14 mouse cellular contexts compared by ENCODE assay signal in the genomic region with DNA sequence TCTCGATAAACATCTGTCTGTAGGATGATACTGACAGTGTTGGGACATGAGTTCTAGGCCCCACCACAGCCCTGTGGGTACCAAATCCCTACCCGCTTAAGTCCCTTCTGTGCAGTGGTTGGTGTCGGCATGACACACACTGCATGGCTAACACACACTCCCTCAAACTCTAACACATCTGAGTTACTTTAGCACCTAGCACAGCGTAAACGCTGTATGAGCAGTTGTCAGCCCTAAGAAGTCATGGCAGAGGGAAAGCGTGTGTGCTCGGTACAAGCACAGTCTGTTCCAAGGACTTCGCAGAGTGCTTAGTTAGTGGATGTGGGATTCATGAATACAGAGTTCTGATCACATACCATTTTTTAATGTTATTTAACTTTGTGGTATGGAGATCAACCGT. TPM values are rescaled to one million over a fixed set of nuclear protein-coding genes. Genes with fewer than 3 reads are reported as not detected.
DNase-seq lines count a peak whose midpoint lies in the region; ATAC-seq and TF ChIP-seq lines count a peak whose summit lies in the region.
"Had no signal": no experiment of that assay in that cellular context is flagged by ENCODE, and none has a peak within 500 bp of the region (broad histone marks: within the 10 kb centered on the region; RNA-seq: fewer than 3 reads in every experiment).

No protein-coding gene starts in this region.

- no peaks in the 10 kb centered on the region for H3K9me3 ChIP-seq in kidney, postnatal 0 days (replicated peaks; ENCODE audit: low read length)
- no peaks in the 10 kb centered on the region for H3K9me3 ChIP-seq in midbrain, postnatal 0 days (ENCODE audit: low read length)
- no peaks in the 10 kb centered on the region for H3K9me3 ChIP-seq in midbrain, embryonic 10.5 days (replicated peaks)
- H3K9me3 ChIP-seq: midbrain, embryonic 13.5 days; neural tube, embryonic 12.5 days had no signal

- intact Hi-C loops in heart, adult 2 months (cut with DNase I) = loop anchor here (1.0 kb wide), 1 partner anchor 38 kb away; no protein-coding TSS in a partner anchor

- no peak for TF ChIP-seq POLR2A in heart, adult 2 months (IDR thresholded peaks at IDR 0.05; ENCODE audit: insufficient read depth, low read depth, low read length)

- H3K4me3 ChIP-seq in heart, adult 2 months = no peak overlapping the region
- H3K4me3 ChIP-seq in kidney, postnatal 0 days (replicated peaks; ENCODE audit: low read depth, low read length) = no peak overlapping the region
- H3K4me3 ChIP-seq in midbrain, postnatal 0 days (ENCODE audit: low read depth, low read length) = no peak overlapping the region
- H3K4me3 ChIP-seq in midbrain, embryonic 10.5 days = no peak overlapping the region
- H3K4me3 ChIP-seq: erythroblast, embryonic 14.5 days; midbrain, embryonic 13.5 days; neural tube, embryonic 12.5 days had no signal

- no peak for DNase-seq in heart, adult 2 months
- DNase-seq in heart, postnatal 4 days = no peak
- no peak for DNase-seq in kidney, postnatal 0 days (ENCODE audit: low spot score)
- no peak for DNase-seq in kidney, adult 9 months
- no peak for DNase-seq in midbrain, postnatal 0 days (ENCODE audit: low spot score)
- DNase-seq in midbrain, embryonic 10.5 days (ENCODE audit: low spot score) = no peak
- DNase-seq in right cerebral cortex, postnatal 10 days (ENCODE audit: low spot score in 2 of 2) = no peak
- no peak for DNase-seq in embryo, embryonic 9.5 days (ENCODE audit: extremely low spot score)
- DNase-seq: thymus, adult 2 months had no signal

- WGBS in heart, adult 2 months = 98% methylated on average over 9 of the region's 9 CpGs
- 93% methylated on average over 9 of the region's 9 CpGs for WGBS in kidney, postnatal 0 days
- WGBS in midbrain, postnatal 0 days = 93% methylated on average over 9 of the region's 9 CpGs
- 94% methylated on average over 9 of the region's 9 CpGs for WGBS in midbrain, embryonic 10.5 days

- H3K27ac ChIP-seq in heart, adult 2 months = peak overlapping the region; percentile 81
- H3K27ac ChIP-seq in kidney, postnatal 0 days = peak overlapping the region; percentile 86
- no peak overlapping the region for H3K27ac ChIP-seq in midbrain, postnatal 0 days (ENCODE audit: low read depth, low read length)
- H3K27ac ChIP-seq in midbrain, embryonic 10.5 days (replicated peaks) = no peak overlapping the region
- H3K27ac ChIP-seq: hindbrain, postnatal 0 days; midbrain, embryonic 13.5 days; neural tube, embryonic 12.5 days had no signal

- no peaks in the 10 kb centered on the region for H3K27me3 ChIP-seq in heart, adult 2 months (ENCODE audit: control insufficient read depth, insufficient read depth, low read length)
- no peaks in the 10 kb centered on the region for H3K27me3 ChIP-seq in kidney, postnatal 0 days (ENCODE audit: insufficient read depth, low read length)
- no peaks in the 10 kb centered on the region for H3K27me3 ChIP-seq in midbrain, postnatal 0 days (ENCODE audit: insufficient read depth, low read length)
- H3K27me3 ChIP-seq in midbrain, embryonic 10.5 days (ENCODE audit: low read depth, poor library complexity, severe bottlenecking) = no peaks in the 10 kb centered on the region
- H3K27me3 ChIP-seq: midbrain, embryonic 13.5 days; neural tube, embryonic 12.5 days had no signal

- TF ChIP-seq EP300 in heart, adult 2 months (IDR thresholded peaks at IDR 0.05; ENCODE audit: insufficient read depth, low read depth, low read length) = no peak

- H3K36me3 ChIP-seq in heart, adult 2 months (ENCODE audit: control insufficient read depth, insufficient read depth, low read length) = peaks cover 4% of the 10 kb centered on the region
- H3K36me3 ChIP-seq in kidney, postnatal 0 days (ENCODE audit: insufficient read depth, low read length) = no peaks in the 10 kb centered on the region
- 0 out of 2 replicates have a peak, but pooled peaks cover 3% of the 10 kb centered on the region for H3K36me3 ChIP-seq in midbrain, postnatal 0 days (ENCODE audit: insufficient read depth, low read length)
- peaks cover 20% of the 10 kb centered on the region for H3K36me3 ChIP-seq in midbrain, embryonic 10.5 days

- no peak overlapping the region for H3K4me2 ChIP-seq in kidney, postnatal 0 days (ENCODE audit: low read length)
- H3K4me2 ChIP-seq in midbrain, postnatal 0 days (ENCODE audit: low read depth, low read length, poor library complexity, severe bottlenecking) = no peak overlapping the region
- H3K4me2 ChIP-seq: midbrain, embryonic 13.5 days; neural tube, embryonic 12.5 days had no signal

- H3K4me1 ChIP-seq in heart, adult 2 months (ENCODE audit: control insufficient read depth, insufficient read depth, low read length) = peaks cover 10% of the 10 kb centered on the region
- peaks cover 7% of the 10 kb centered on the region; the same call in 1 of the 2 replicates for H3K4me1 ChIP-seq in kidney, postnatal 0 days (replicated peaks; ENCODE audit: insufficient read depth, low read length)
- H3K4me1 ChIP-seq in midbrain, postnatal 0 days (ENCODE audit: insufficient read depth, low read length) = no peaks in the 10 kb centered on the region
- no peaks in the 10 kb centered on the region for H3K4me1 ChIP-seq in midbrain, embryonic 10.5 days
- H3K4me1 ChIP-seq: midbrain, embryonic 13.5 days; neural tube, embryonic 12.5 days had no signal

- TF ChIP-seq CTCF in heart, adult 2 months (IDR thresholded peaks at IDR 0.05) = no peak
- no peak for TF ChIP-seq CTCF in kidney, postnatal 0 days (IDR thresholded peaks at IDR 0.05; ENCODE audit: low read depth)
- TF ChIP-seq CTCF in midbrain, postnatal 0 days (IDR thresholded peaks at IDR 0.05) = no peak

- no peaks in the 10 kb centered on the region for H3K79me2 ChIP-seq in heart, adult 2 months (replicated peaks; ENCODE audit: control insufficient read depth, insufficient read depth, low read length)

- ATAC-seq in kidney, postnatal 0 days (replicated peaks; ENCODE audit: low FRiP score, low read depth) = no peak
- ATAC-seq in midbrain, postnatal 0 days (ENCODE audit: low FRiP score) = 0 out of 2 replicates have a peak, but pooled peaks have one; percentile 10
- ATAC-seq: hindbrain, postnatal 0 days; midbrain, embryonic 13.5 days had no signal

- no peak overlapping the region for H3K9ac ChIP-seq in heart, adult 2 months (ENCODE audit: low read depth, low read length)
- no peak overlapping the region for H3K9ac ChIP-seq in kidney, postnatal 0 days (ENCODE audit: low read depth, low read length)
- no peak overlapping the region for H3K9ac ChIP-seq in midbrain, postnatal 0 days (replicated peaks; ENCODE audit: low read length, poor library complexity, severe bottlenecking)
- H3K9ac ChIP-seq: forebrain, postnatal 0 days; midbrain, embryonic 13.5 days; neural tube, embryonic 12.5 days had no signal

RNA-seq across cellular contexts. Expression of gene Strn3, which starts 38.1 kb away (rescaled TPM):
- 100 to 1,000 TPM; 106 to 114 TPM for total RNA-seq in heart, adult 2 months (2021)
- 24.6 and 57.9 TPM in 2 replicates for polyA plus RNA-seq in heart, adult 2 months (2012; rRNA removed)
- total RNA-seq in heart, postnatal 4 days (2021) = 10 to 100 TPM; 90.7 to 91.0 TPM
- polyA plus RNA-seq in kidney, postnatal 0 days (2015; fragmentation: Nextera tagmentation; extraction: Ambion mirVana) = 44.1 and 46.3 TPM in 2 replicates
- total RNA-seq in midbrain, postnatal 0 days (2014; rRNA removed) = 57.0 and 70.7 TPM in 2 replicates
- polyA plus RNA-seq in midbrain, postnatal 0 days (2015; fragmentation: Nextera tagmentation; extraction: Ambion mirVana) = 24.7 and 28.3 TPM in 2 replicates
- 39.3 and 46.0 TPM in 2 replicates for polyA plus RNA-seq in midbrain, embryonic 10.5 days (2016; fragmentation: Nextera tagmentation; extraction: Ambion mirVana)

RNA-seq across cellular contexts. Expression of gene Ap4s1, which starts 39.0 kb away (rescaled TPM):
- total RNA-seq in heart, adult 2 months (2021) = 10 to 100 TPM; 52.0 to 65.4 TPM
- 20.4 and 31.1 TPM in 2 replicates for polyA plus RNA-seq in heart, adult 2 months (2012; rRNA removed)
- 10 to 100 TPM; 29.3 to 30.0 TPM for total RNA-seq in heart, postnatal 4 days (2021)
- polyA plus RNA-seq in kidney, postnatal 0 days (2015; fragmentation: Nextera tagmentation; extraction: Ambion mirVana) = 37.9 and 48.3 TPM in 2 replicates
- 39.5 and 54.2 TPM in 2 replicates for total RNA-seq in midbrain, postnatal 0 days (2014; rRNA removed)
- polyA plus RNA-seq in midbrain, postnatal 0 days (2015; fragmentation: Nextera tagmentation; extraction: Ambion mirVana) = 67.5 and 74.0 TPM in 2 replicates
- polyA plus RNA-seq in midbrain, embryonic 10.5 days (2016; fragmentation: Nextera tagmentation; extraction: Ambion mirVana) = 39.7 and 41.8 TPM in 2 replicates

Comparison
In these comparisons a context has a peak if more than half of its experiments do, and no peak if none do; other contexts are left out.
1. H3K27ac ChIP-seq: peak in heart, adult 2 months (single experiment) and kidney, postnatal 0 days (single experiment); none in midbrain, postnatal 0 days (single experiment) and midbrain, embryonic 10.5 days (single experiment).